Mouse (Mus musculus) C2C12 (cell line): ENCODE measurements at regions not wholly inside any gene's neighbourhood (a gene's known extent, or its start where the extent isn't known, plus 50 kb on each side); places are given as distances from the start of the nearest gene placed in this dataset.

Experiments
- CTCF ChIP-seq: IDR thresholded peaks from one replicate; pipeline ENCODE4 v1.5.1; 2011; ENCODE audit not compliant: control insufficient read depth, insufficient read depth, insufficient read length
- FOSL1 ChIP-seq: IDR thresholded peaks from one replicate; pipeline ENCODE4 v1.8.0; 2011; ENCODE audit warnings: mild to moderate bottlenecking, low read length; ENCODE audit not compliant: poor library complexity, insufficient read depth, severe bottlenecking
- MAX ChIP-seq: IDR thresholded peaks from one replicate; pipeline ENCODE4 v1.6.1; 2011; ENCODE audit warnings: mild to moderate bottlenecking, control low read depth
- MYOG ChIP-seq: IDR thresholded peaks from one replicate; pipeline ENCODE4 v1.6.1; 2011; ENCODE audit not compliant: control insufficient read depth, insufficient read length; ENCODE audit errors: extremely low read depth

GRCm38 (mm10) chr3:151332317-151332687 is 105.4 kb upstream of the Adgrl4 start:
- TF ChIP-seq CTCF (no peak), MAX (no peak), FOSL1 (no peak), MYOG (no peak)
